Mouse (Mus musculus) C2C12 (cell line): Measurements from ENCODE around the gene Nmb. TPM values are rescaled to one million over a fixed set of nuclear protein-coding genes. Genes with fewer than 3 reads are reported as not detected.

ENCODE experiments used
- H3K27me3 ChIP-seq: one replicate; pipeline ENCODE4 v1.6.1; 2011; ENCODE audit not compliant: control insufficient read depth, insufficient read depth, insufficient read length
- H3K36me3 ChIP-seq: one replicate; pipeline ENCODE4 v1.6.1; 2011; ENCODE audit not compliant: control insufficient read depth, insufficient read depth
- H3K4me3 ChIP-seq: one replicate; pipeline ENCODE4 v1.5.1; 2011; ENCODE audit warnings: mild to moderate bottlenecking, control low read depth; ENCODE audit not compliant: poor library complexity, insufficient read depth, severe bottlenecking
- H3K79me2 ChIP-seq: one replicate; pipeline ENCODE4 v1.6.1; 2011; ENCODE audit not compliant: control insufficient read depth, insufficient read depth
- H3K79me3 ChIP-seq: one replicate; pipeline ENCODE4 v1.6.1; 2011; ENCODE audit warnings: low read depth, control low read depth
- H3ac ChIP-seq: one replicate; pipeline ENCODE3; 2011; ENCODE audit warnings: low read depth; ENCODE audit not compliant: control insufficient read depth, insufficient read length
- CEBPB ChIP-seq: IDR thresholded peaks from one replicate; pipeline ENCODE4 v1.6.1; 2011; ENCODE audit warnings: low read depth, mild to moderate bottlenecking, control low read depth, moderate library complexity
- CTCF ChIP-seq: IDR thresholded peaks from one replicate; pipeline ENCODE4 v1.5.1; 2011; ENCODE audit not compliant: control insufficient read depth, insufficient read depth, insufficient read length
- FOSL1 ChIP-seq: IDR thresholded peaks from one replicate; pipeline ENCODE4 v1.8.0; 2011; ENCODE audit warnings: mild to moderate bottlenecking, low read length; ENCODE audit not compliant: poor library complexity, insufficient read depth, severe bottlenecking
- MAX ChIP-seq: IDR thresholded peaks from one replicate; pipeline ENCODE4 v1.6.1; 2011; ENCODE audit warnings: mild to moderate bottlenecking, control low read depth
- MYOD1 ChIP-seq: IDR thresholded peaks from one replicate; pipeline ENCODE4 v1.6.1; 2011; ENCODE audit warnings: low read depth; ENCODE audit not compliant: control insufficient read depth, insufficient read length
- MYOG ChIP-seq: IDR thresholded peaks from one replicate; pipeline ENCODE4 v1.6.1; 2011; ENCODE audit not compliant: control insufficient read depth, insufficient read length; ENCODE audit errors: extremely low read depth
- USF1 ChIP-seq: IDR thresholded peaks from one replicate; pipeline ENCODE4 v1.6.1; 2011; ENCODE audit warnings: low read depth, mild to moderate bottlenecking, control low read depth, moderate library complexity
- polyA plus RNA-seq: library from polyadenylated mRNA; unstranded; fragments of >200 nt; fragmentation: generic; extraction: Trizol; gene quantifications from one replicate; pipeline ENCODE4 v1.2.1, GENCODE M21; 2012; ENCODE audit warnings: missing spikeins

The Nmb gene
- polyA plus RNA-seq, 1 experiment: 1.9 TPM

GRCm38 (mm10) chr7:80866514-80867147 lies 38.2 kb downstream of the Nmb start:
- Histone ChIP-seq H3K4me3 (no peak overlapping the region), H3K36me3 (peaks cover 15% of the 10 kb centered on the region), H3ac (no peak overlapping the region), H3K79me2 (peaks cover 15% of the 10 kb centered on the region), H3K79me3 (no peaks in the 10 kb centered on the region), H3K27me3 (no peaks in the 10 kb centered on the region)
- no peak for TF ChIP-seq CEBPB
- TF ChIP-seq MYOD1: no peak
- TF ChIP-seq CTCF: no peak

GRCm38 (mm10) chr7:80865521-80865920 lies 39.4 kb downstream of the Nmb start:
- TF ChIP-seq MYOD1: no peak
- no peak for TF ChIP-seq MYOG
- no peak for TF ChIP-seq FOSL1
- no peak for TF ChIP-seq USF1
- no peak for TF ChIP-seq CEBPB
- no peak for TF ChIP-seq MAX
- no peak for TF ChIP-seq CTCF
- no peak overlapping the region for H3ac ChIP-seq
- no peaks in the 10 kb centered on the region for H3K79me3 ChIP-seq
- no peaks in the 10 kb centered on the region for H3K27me3 ChIP-seq
- H3K36me3 ChIP-seq: peaks cover 15% of the 10 kb centered on the region
- H3K4me3 ChIP-seq: no peak overlapping the region
- H3K79me2 ChIP-seq: peaks cover 21% of the 10 kb centered on the region

GRCm38 (mm10) chr7:80864831-80865230 lies 40.0 kb downstream of the Nmb start:
- H3K36me3 ChIP-seq: peaks cover 15% of the 10 kb centered on the region

GRCm38 (mm10) chr7:80864151-80864550 lies 40.7 kb downstream of the Nmb start:
- no peaks in the 10 kb centered on the region for H3K79me3 ChIP-seq
- no peaks in the 10 kb centered on the region for H3K27me3 ChIP-seq
- no peak overlapping the region for H3ac ChIP-seq
- H3K4me3 ChIP-seq: no peak overlapping the region
- H3K36me3 ChIP-seq: peaks cover 15% of the 10 kb centered on the region
- TF ChIP-seq CEBPB (no peak), FOSL1 (no peak), MYOD1 (no peak), USF1 (no peak), CTCF (no peak), MYOG (no peak), MAX (no peak)
- peaks cover 21% of the 10 kb centered on the region for H3K79me2 ChIP-seq

More at GRCm38 (mm10) chr7:80864831-80865230, 40.0 kb downstream of the Nmb start:
- no peaks in the 10 kb centered on the region for H3K27me3 ChIP-seq
- H3K4me3 ChIP-seq: no peak overlapping the region
- no peaks in the 10 kb centered on the region for H3K79me3 ChIP-seq
- TF ChIP-seq CTCF (no peak), MYOD1 (no peak)
- H3ac ChIP-seq: no peak overlapping the region
- peaks cover 21% of the 10 kb centered on the region for H3K79me2 ChIP-seq

GRCm38 (mm10) chr7:80863520-80863919 lies 41.4 kb downstream of the Nmb start:
- Histone ChIP-seq H3K79me3 (no peaks in the 10 kb centered on the region), H3K27me3 (no peaks in the 10 kb centered on the region), H3K36me3 (peaks cover 13% of the 10 kb centered on the region), H3K4me3 (no peak overlapping the region), H3ac (no peak overlapping the region), H3K79me2 (peaks cover 21% of the 10 kb centered on the region)
- no peak for TF ChIP-seq FOSL1
- no peak for TF ChIP-seq MYOG
- no peak for TF ChIP-seq USF1
- TF ChIP-seq CTCF: no peak
- TF ChIP-seq MYOD1: no peak
- no peak for TF ChIP-seq MAX

- Histone ChIP-seq H3K4me3 (no peak overlapping the region), H3K36me3 (peaks cover 6% of the 10 kb centered on the region), H3ac (no peak overlapping the region), H3K79me2 (peaks cover 18% of the 10 kb centered on the region), H3K27me3 (no peaks in the 10 kb centered on the region), H3K79me3 (no peaks in the 10 kb centered on the region)
- no peak for TF ChIP-seq USF1
- TF ChIP-seq MYOG: no peak
- no peak for TF ChIP-seq MYOD1
- TF ChIP-seq CEBPB: no peak
- TF ChIP-seq MAX: no peak
- no peak for TF ChIP-seq CTCF
- TF ChIP-seq FOSL1: no peak
These were observed 42.4 kb downstream of the Nmb start for GRCm38 (mm10) chr7:80862475-80862874.
